Mouse (Mus musculus) left cerebral cortex, postnatal 4 days (tissue): ENCODE data around the gene Gpi1. TPM values are rescaled to one million over a fixed set of nuclear protein-coding genes. Genes with fewer than 3 reads are reported as not detected.
"Not testable (repeated sequence)": the region's sequence is repeated elsewhere in the genome, so short reads cannot be mapped to it uniquely, and the experiment has no call there.

Source experiments
- DNase-seq: peaks from one replicate; pipeline ENCODE4 v3.0.0-alpha.2; 2022
- intact Hi-C: fragments of 180-260 bp; cut with DNase I; formaldehyde crosslinking; loops from one replicate; pipeline ENCODE4 v1.15.1; 2025
- total RNA-seq, 2 experiments: library from RNA; stranded (reverse); gene quantifications; 2 replicates each; pipeline ENCODE4 v1.2.3; 2021

Gpi1 gene
- total RNA-seq, 2 experiments from 2014 or later: 317 to 394 TPM

- intact Hi-C loops: no loop called here
- DNase-seq: no peak
Measured at GRCm38 (mm10) chr7:34232785-34233725, 2.9 kb upstream of the Gpi1 start.

DNA sequence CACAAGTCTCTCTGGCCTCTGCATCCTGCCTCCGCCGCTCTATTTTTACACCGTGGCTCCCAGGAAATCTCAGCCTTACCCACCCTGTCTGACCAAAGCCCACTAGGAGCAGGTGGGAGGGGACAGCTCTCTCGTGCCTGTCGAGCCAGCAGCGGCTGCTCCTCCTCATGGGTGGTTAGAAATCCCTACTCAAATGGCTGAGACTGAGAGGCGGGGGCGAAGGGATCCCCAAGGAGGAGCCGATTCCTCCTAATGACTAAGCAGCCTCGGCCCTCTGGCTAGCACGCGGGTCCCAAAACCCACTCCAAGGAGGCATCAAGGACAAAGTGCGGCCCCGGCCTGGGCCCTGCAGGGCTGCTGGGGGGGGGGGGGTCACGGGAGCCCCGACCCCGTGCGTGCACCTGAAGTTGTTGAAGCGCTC is 435 bp downstream of the Gpi1 start:
- intact Hi-C loops: no loop called here
- peak; percentile 58 for DNase-seq

DNA sequence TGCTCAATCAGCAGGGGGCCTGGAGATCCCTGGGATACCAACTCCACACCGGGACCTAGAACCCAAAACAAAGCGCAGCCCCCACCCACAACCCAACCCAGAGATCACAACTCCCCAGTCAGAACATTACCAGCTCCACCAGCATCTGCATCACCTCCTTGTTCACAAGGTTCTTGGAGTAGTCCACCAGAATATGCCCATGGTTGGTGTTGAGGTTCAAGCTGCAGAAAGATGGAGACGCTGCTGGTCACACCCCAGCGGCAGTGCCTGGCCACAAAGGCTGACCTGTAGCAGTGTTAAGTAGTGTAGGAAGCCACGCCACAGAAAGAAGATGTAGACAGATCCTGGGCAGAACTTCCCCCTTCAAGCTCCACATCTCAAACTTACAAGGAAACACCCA is 983 bp downstream of the Gpi1 start:
- intact Hi-C loops: no loop called here
- no peak for DNase-seq

- intact Hi-C loops: no loop called here
- peak; percentile 33 for DNase-seq
Measured at GRCm38 (mm10) chr7:34228641-34229040, 1.5 kb downstream of the Gpi1 start.

- intact Hi-C loops: no loop called here
- no peak for DNase-seq
Measured at GRCm38 (mm10) chr7:34226846-34227245, 3.3 kb downstream of the Gpi1 start.

GRCm38 (mm10) chr7:34226086-34226485 is 4.0 kb downstream of the Gpi1 start:
- no peak for DNase-seq
- intact Hi-C loops: no loop called here

DNA sequence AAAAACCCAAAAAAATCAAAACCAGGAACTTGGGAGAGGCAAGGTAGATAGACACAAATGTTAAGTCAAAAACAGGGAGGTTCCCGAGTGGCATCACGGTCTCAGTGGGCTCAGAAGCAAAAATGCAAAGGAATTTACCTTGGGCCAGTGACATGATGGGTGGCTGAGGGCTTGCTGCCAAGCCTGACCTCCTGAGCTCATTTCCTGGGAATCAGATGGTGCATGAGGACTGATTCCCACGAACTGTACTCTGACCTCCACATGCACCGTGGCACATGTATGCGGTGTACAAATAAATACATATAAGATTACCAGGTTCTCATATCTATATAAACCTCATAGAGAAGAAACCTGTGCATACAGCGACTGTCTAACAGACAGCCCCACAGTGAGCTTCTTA is 5.8 kb downstream of the Gpi1 start:
- intact Hi-C loops: no loop called here
- no peak for DNase-seq

- DNase-seq: no peak
- intact Hi-C loops: no loop called here
Measured at GRCm38 (mm10) chr7:34222340-34222739, 7.8 kb downstream of the Gpi1 start.

DNA sequence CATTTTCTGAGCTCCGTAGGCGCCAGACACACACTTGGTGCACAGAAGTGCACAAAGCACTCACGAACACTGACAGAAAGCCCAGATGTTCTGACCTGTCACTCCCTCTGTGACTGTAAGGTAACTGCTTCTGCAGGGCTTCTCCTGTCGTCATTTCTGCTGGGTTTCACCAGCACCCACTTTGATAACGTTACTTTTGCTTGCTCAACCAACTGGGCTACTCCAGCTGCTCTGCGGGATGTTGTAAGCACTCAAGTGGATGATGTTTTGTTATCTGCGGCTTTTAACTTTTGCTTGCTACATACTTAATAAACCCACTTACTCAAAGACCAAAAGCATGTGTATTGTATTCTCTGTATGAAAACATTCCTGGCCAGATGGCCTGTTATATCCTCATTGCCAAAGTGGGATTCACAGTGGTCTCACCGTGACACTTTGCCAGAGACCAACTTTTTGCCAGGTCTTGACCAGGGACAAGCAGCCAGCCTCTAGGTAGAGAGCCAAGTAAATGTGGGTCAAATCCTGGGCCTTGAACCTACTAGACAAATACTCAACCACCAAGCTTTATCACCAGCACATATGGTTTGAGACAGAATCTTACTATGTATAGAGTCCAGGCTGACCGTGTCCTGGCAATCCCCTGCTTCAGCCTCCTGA is 8.4 kb downstream of the Gpi1 start:
- no peak for DNase-seq
- intact Hi-C loops: no loop called here

DNA sequence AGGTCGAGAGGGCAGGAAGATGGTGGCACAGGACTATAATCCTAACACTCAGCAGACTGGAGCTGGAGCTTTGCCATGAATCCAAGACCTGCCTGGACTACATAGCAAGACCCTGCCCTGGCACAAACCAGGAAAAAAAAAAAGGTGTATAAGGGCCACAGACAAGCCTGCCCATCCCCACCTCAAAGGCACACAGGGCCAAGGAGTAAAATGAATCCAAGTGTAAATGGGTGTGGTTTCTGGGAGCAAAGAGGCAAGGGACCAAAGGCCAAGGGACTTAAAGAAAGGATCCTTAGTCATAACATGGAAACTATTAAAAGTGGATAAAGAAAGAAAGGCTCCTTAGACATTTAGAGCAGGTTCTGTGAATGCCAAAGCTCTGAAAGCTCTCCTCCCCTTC is 11.6 kb downstream of the Gpi1 start:
- no peak for DNase-seq
- intact Hi-C loops: no loop called here

DNA sequence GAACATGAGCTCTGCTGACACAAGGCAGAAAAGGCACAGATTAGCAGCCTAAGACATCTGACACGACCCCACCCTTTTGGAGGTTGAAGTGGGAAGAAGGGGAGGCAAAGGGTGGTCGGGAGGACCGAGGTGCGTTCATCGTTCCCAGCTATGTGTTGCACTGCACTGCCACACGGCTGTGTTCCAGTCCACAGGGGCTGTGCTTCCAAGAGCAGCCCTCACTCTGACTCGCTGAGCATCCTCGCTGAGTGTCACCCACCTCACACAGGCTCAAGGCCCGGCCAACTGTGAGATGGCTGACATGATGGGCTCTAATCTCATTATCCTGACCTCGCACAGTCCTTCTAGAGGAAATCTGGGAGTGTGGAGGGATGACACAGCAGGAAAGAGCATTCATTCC is 13.7 kb downstream of the Gpi1 start:
- intact Hi-C loops: no loop called here
- DNase-seq: no peak

GRCm38 (mm10) chr7:34215481-34215880 is 14.7 kb downstream of the Gpi1 start:
- DNase-seq: no peak
- intact Hi-C loops: no loop called here

DNA sequence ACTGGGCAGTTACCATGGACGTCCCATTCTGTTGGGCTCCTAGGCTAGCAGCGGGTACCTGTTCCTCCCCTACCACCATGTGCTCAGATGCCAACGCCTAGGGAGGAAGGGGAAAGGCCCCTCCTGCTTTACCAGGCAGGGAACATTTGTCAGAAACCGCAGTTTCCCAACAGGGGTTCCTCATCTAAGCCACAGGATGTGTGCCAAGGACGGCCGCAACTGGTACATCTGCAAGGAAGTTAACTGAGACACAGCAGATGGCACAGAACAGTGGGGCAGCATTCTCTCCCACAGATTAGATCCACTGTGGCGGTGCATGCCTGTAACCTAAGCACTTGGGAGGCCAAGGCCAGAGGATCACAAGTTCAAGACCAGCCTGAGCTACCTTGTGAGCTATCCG is 15.5 kb downstream of the Gpi1 start:
- intact Hi-C loops: no loop called here

DNA sequence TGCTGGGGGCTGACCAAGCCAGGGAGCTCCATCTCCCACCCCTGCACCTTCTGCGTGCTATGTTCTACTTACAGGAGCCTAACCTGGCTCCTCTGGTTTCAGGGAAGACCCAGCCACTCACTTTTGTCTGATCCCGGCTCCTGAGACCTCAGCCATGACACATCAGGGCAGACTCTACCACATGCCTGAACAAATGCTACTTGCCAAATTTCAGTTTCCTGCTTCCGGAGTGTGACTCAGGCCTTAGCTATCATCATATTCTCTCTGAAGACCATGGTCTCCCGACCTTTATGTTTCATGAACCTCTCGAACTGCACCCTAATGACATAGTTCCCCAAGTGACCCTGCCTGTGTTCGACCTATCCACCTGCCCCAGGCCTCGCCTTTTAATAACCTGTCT is 16.9 kb downstream of the Gpi1 start:
- DNase-seq: no peak
- intact Hi-C loops: no loop called here

More for the DNA sequence above, 15.5 kb downstream of the Gpi1 start:
- no peak for DNase-seq

DNA sequence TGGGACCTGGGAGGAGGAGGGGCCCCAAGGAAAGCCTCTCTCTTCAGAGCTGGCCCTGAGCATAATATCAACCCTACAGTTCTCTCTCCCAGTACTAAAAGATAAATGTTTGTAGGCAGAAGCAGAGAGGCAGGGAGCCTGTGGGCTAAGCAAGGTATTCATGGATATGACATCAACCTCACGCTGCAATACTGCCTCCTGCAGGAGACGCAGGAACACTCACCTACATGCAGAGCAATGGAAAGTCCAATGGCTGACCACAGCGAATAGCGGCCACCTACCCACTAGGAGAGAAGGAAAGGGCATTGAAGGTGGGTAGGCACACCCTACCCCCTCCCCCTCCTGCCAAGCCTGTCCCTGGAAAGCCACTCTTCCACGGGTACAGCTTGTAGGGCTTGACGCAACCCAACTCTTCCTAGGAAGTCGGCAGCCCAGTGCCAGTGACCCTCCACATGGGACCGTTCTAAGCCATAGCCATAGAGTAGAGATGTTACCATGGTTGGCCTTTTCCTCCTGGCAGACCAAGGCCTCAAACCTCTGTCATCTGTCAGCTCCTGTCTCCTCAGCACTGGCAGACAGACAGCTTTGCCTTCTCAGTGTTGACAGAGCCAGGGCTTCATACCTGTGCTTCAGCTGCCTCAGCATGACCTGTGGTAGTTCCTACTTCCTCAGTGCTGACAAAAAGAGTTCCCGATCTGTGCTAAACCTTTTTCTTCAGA is 21.9 kb downstream of the Gpi1 start:
- intact Hi-C loops: no loop called here

GRCm38 (mm10) chr7:34206331-34206730 is 23.8 kb downstream of the Gpi1 start:
- DNase-seq: no peak
- intact Hi-C loops: no loop called here

More for the DNA sequence above, 21.9 kb downstream of the Gpi1 start:
- DNase-seq: no peak

DNA sequence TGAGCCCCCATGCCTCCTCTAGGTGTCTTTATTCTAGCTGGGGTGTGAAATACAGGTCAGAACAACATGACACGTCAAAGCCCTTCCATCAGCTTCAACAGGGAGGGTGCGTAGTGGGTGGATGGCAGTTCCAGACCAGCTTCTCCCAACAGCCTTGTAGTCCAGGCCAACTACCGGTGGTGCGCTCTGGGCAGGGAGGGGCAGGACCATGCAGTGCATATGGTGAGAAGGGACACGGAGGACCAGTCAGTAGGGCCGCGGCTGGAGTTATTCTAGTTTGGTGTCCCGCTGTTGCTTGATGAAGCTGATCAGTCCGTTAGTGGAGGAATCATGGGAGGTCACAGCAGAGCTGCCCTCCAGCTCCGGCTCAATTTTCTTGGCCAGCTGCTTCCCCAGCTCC is 28.0 kb downstream of the Gpi1 start:
- intact Hi-C loops, DNase-seq: not testable (repeated sequence)

DNA sequence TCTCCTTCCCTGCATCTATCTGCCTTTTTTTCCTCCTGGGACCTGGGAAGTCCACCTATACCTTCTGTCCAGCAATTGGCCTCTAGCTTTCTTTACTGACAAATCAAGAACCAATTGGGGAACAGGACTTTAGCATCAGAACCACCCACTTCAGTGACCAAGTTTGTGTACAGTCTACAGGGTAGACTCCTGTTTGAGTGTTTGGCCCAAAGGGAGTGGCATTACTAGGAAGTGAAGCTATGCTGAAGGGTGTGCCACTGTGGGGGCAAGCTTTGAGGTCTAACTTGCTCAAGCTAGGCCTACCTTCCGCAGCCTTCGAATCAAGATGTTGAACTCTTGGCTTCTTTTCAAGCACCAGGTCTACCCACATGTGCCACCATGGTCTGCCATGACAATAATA is 29.3 kb downstream of the Gpi1 start:
- DNase-seq: no peak
- intact Hi-C loops: no loop called here

- intact Hi-C loops: no loop called here
- DNase-seq: no peak
Measured at GRCm38 (mm10) chr7:34198346-34198745, 31.8 kb downstream of the Gpi1 start.

- peak; percentile 95 for DNase-seq
- intact Hi-C loops: no loop called here
Measured at GRCm38 (mm10) chr7:34196132-34197128, 33.7 kb downstream of the Gpi1 start, which contains the start of gene Pdcd2l. Gene Pdcd2l, minus strand, starts transcription at chr7:34196661.
